Mouse (Mus musculus) left cerebral cortex, postnatal 25 days (tissue): Measurements from ENCODE around the gene Dmrt2. TPM values are rescaled to one million over a fixed set of nuclear protein-coding genes. Genes with fewer than 3 reads are reported as not detected.

Experiments
- DNase-seq, 2 experiments: peaks; one replicate each; pipeline ENCODE4 v3.0.0; 2022; ENCODE audit warnings: low spot score in 2 of 2, mixed read lengths in 1 of 2
- intact Hi-C: fragments of 180-260 bp; cut with DNase I; formaldehyde crosslinking; loops from one replicate; pipeline ENCODE4 v1.15.1; 2025
- total RNA-seq, 2 experiments: library from RNA; stranded (reverse); gene quantifications; 2 replicates each; pipeline ENCODE4 v1.2.3; 2021

The Dmrt2 gene
- total RNA-seq, 2 experiments from 2014 or later: 1.1 to 1.5 TPM

GRCm38 (mm10) chr19:25673224-25674055 lies 1.2 kb downstream of the Dmrt2 start:
- DNase-seq: peak in 1 of 2 experiments; percentile 16
- intact Hi-C loops: loop anchor here (2.0 to 5.0 kb wide), 3 partner anchors 67 to 771 kb away; partner anchors contain the start of genes Dmrt1 and Foxd4

GRCm38 (mm10) chr19:25674056-25674420 lies 1.8 kb downstream of the Dmrt2 start:
- DNase-seq: no peak
- intact Hi-C loops: loop anchor here (5.0 kb wide), 2 partner anchors 167 to 772 kb away; partner anchors contain the start of genes Dmrt1 and Foxd4

GRCm38 (mm10) chr19:25674744-25675143 lies 2.5 kb downstream of the Dmrt2 start:
- no peak for DNase-seq
- intact Hi-C loops: loop anchor here (5.0 kb wide), 2 partner anchors 167 to 772 kb away; partner anchors contain the start of genes Dmrt1 and Foxd4

DNA sequence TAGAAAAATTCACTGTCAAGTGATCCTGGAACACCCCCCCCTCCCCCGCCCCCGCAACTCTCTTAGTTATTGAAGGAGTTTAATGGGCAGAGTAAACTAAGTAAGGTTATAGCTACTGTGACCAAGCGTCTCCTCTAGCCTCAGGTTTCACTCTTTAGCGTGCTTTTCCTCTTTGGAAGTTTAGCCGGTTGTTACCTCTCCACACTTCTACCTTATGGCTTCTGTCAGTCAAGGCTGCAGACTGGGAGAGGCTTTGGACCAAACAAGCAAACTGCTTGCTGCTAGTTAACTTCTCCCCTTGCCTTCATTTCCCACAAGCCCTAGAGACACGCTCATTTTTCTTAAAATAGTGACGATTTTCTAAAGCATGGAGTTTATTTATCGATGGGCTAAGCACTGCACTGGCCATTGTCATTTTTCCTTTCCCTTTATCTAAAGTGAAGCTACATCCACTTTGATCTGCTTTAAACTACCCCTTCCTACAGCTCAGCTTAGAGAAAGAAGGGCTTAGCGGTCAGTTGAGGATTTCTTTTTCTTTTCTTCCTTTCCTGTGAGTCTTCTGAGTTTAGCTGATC lies 3.7 kb downstream of the Dmrt2 start:
- intact Hi-C loops: no loop called here
- DNase-seq: no peak

GRCm38 (mm10) chr19:25698850-25699249 lies 26.6 kb downstream of the Dmrt2 start:
- DNase-seq: no peak
- intact Hi-C loops: no loop called here

GRCm38 (mm10) chr19:25713382-25713781 lies 41.2 kb downstream of the Dmrt2 start:
- intact Hi-C loops: loop anchor here (5.0 to 10.0 kb wide), 2 partner anchors 321 to 479 kb away; no protein-coding TSS in a partner anchor
- peak; percentile 34 to 36 for DNase-seq

GRCm38 (mm10) chr19:25714927-25715326 lies 42.7 kb downstream of the Dmrt2 start:
- intact Hi-C loops: loop anchor here (5.0 to 10.0 kb wide), 2 partner anchors 320 to 477 kb away; no protein-coding TSS in a partner anchor
- DNase-seq: no peak

DNA sequence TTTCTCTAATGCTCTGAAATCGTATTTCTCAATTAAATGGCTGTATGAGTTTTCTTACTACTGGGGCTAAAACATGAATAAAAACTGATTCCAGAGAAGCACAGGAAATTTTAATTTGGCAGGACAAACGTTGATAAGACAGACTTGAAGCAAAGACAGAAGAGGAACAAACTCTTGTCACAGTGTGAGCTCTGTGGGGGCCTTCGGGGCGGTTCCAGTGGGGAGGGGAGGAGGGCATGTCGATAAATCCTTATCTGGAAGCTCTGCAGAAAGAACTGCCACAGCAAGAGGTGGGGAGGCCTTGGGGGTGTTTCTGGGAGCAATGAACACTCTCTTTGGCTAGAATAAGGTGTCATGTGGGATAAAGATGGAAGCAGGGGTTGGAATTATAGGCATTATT lies 50.4 kb downstream of the Dmrt2 start:
- DNase-seq: no peak
- intact Hi-C loops: no loop called here

Other genes with a start within 250 kb of the Dmrt2 start
- gene Dmrt1, start 166.8 kb upstream of the Dmrt2 start, total RNA-seq: not detected
- gene Dmrt3, start 62.1 kb upstream of the Dmrt2 start, total RNA-seq: under 1 TPM in 1 of 2 experiments, not detected in 1; 0.14 TPM